Mouse (Mus musculus): ENCODE data around the gene Plekhb1.

Gene Plekhb1

GRCm38 (mm10) chr7:100654441-100654840, 7.8 kb downstream of the Plekhb1 start:
- no peak for DNase-seq

- no peak for DNase-seq
Measured at GRCm38 (mm10) chr7:100653480-100654266, 8.5 kb downstream of the Plekhb1 start.

GRCm38 (mm10) chr7:100651011-100651410, 11.2 kb downstream of the Plekhb1 start:
- no peak for DNase-seq

- no peak for DNase-seq
Measured at GRCm38 (mm10) chr7:100650421-100650820, 11.8 kb downstream of the Plekhb1 start.

- DNase-seq, result no peak
Measured at GRCm38 (mm10) chr7:100649826-100650225, 12.4 kb downstream of the Plekhb1 start.

GRCm38 (mm10) chr7:100649095-100649494, 13.1 kb downstream of the Plekhb1 start:
- DNase-seq, result no peak

- DNase-seq, result peak; percentile 67
Measured at GRCm38 (mm10) chr7:100645147-100645546, 17.1 kb downstream of the Plekhb1 start.

GRCm38 (mm10) chr7:100642413-100642812, 19.8 kb downstream of the Plekhb1 start:
- DNase-seq, result peak; percentile 1

GRCm38 (mm10) chr7:100637657-100638056, 24.6 kb downstream of the Plekhb1 start:
- peak; percentile 39 for DNase-seq

- DNase-seq, result peak; percentile 61
Measured at GRCm38 (mm10) chr7:100624538-100624937, 37.7 kb downstream of the Plekhb1 start.

GRCm38 (mm10) chr7:100622277-100622676, 39.9 kb downstream of the Plekhb1 start:
- no peak for DNase-seq

- no peak for DNase-seq
Measured at GRCm38 (mm10) chr7:100616121-100616857, 45.9 kb downstream of the Plekhb1 start.

GRCm38 (mm10) chr7:100608910-100609309, 53.3 kb downstream of the Plekhb1 start:
- DNase-seq, result no peak

GRCm38 (mm10) chr7:100608130-100608741, 54.0 kb downstream of the Plekhb1 start, which contains the start of gene Mrpl48:
Gene Mrpl48, minus strand, starts transcription at chr7:100608301.
- DNase-seq, result peak; percentile 67

GRCm38 (mm10) chr7:100607214-100608129, 54.7 kb downstream of the Plekhb1 start, which contains the start of gene Rab6a:
Gene Rab6a, plus strand, starts transcription at chr7:100607410.
- DNase-seq, result peak; percentile 96

GRCm38 (mm10) chr7:100600211-100600610, 62.0 kb downstream of the Plekhb1 start:
- no peak for DNase-seq

GRCm38 (mm10) chr7:100593349-100593748, 68.9 kb downstream of the Plekhb1 start:
- no peak for DNase-seq

All from kidney, adult 18-20 months (tissue).